In the genomic region with DNA sequence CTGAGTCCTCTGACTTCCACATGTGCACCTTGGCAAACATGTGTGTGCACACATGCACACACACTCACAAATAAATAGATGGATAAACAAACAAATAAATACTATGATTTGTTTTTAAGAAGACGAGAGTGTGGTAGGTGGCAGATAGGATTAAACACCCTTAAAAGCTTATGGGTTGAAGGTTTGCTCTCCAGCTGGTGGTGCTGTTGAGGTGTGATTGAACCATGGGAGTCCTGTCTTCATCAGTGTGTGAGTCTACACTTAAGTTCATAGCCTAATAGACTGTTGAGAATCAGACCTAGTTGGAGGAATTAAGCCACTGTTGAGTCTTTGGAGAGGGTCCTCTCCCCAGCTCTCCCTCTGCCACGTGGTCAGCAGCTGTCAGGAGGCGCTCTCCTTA, we compare ENCODE assay signal across 16 mouse cellular contexts. TPM values are rescaled to one million over a fixed set of nuclear protein-coding genes. Genes with fewer than 3 reads are reported as not detected.
DNase-seq lines count a peak whose midpoint lies in the region; ATAC-seq and TF ChIP-seq lines count a peak whose summit lies in the region.
"Had no signal": no experiment of that assay in that cellular context is flagged by ENCODE, and none has a peak within 500 bp of the region (broad histone marks: within the 10 kb centered on the region; RNA-seq: fewer than 3 reads in every experiment).

No protein-coding gene starts in this region.

- 71% methylated on average over 3 of the region's 3 CpGs for WGBS in forebrain, embryonic 11.5 days
- 77% methylated on average over 3 of the region's 3 CpGs for WGBS in forebrain, embryonic 16.5 days
- WGBS in kidney, embryonic 16.5 days: 66% methylated on average over 3 of the region's 3 CpGs
- 78% methylated on average over 3 of the region's 3 CpGs for WGBS in kidney, embryonic 14.5 days
- WGBS in midbrain, postnatal 0 days: 84% methylated on average over 3 of the region's 3 CpGs
- WGBS in midbrain, embryonic 15.5 days: 86% methylated on average over 3 of the region's 3 CpGs
- 72% methylated on average over 3 of the region's 3 CpGs for WGBS in stomach, embryonic 16.5 days

- no peak overlapping the region for H3K4me2 ChIP-seq in forebrain, embryonic 11.5 days (ENCODE audit: low read depth, low read length, severe bottlenecking)
- no peak overlapping the region for H3K4me2 ChIP-seq in forebrain, embryonic 16.5 days (ENCODE audit: low read length)
- H3K4me2 ChIP-seq in kidney, embryonic 16.5 days (replicated peaks; ENCODE audit: low read depth, low read length): no peak overlapping the region
- no peak overlapping the region for H3K4me2 ChIP-seq in kidney, embryonic 14.5 days (replicated peaks; ENCODE audit: low read depth, low read length)
- H3K4me2 ChIP-seq in midbrain, postnatal 0 days (ENCODE audit: low read depth, low read length, poor library complexity, severe bottlenecking): no peak overlapping the region
- H3K4me2 ChIP-seq in midbrain, embryonic 15.5 days: no peak overlapping the region
- H3K4me2 ChIP-seq in stomach, embryonic 16.5 days (ENCODE audit: low read depth, low read length): no peak overlapping the region
- H3K4me2 ChIP-seq: embryonic facial prominence, embryonic 12.5 days; forebrain, embryonic 15.5 days; limb, embryonic 15.5 days; midbrain, embryonic 12.5 days; neural tube, embryonic 13.5 days had no signal

- no peak overlapping the region for H3K27ac ChIP-seq in forebrain, embryonic 11.5 days (ENCODE audit: low read depth, low read length)
- H3K27ac ChIP-seq in forebrain, embryonic 16.5 days (ENCODE audit: low read length): no peak overlapping the region
- H3K27ac ChIP-seq in kidney, embryonic 16.5 days (ENCODE audit: low read length): peak overlapping the region; percentile 94; the same call in 1 of the 2 replicates
- no peak overlapping the region for H3K27ac ChIP-seq in kidney, embryonic 14.5 days (ENCODE audit: low read depth, low read length)
- no peak overlapping the region for H3K27ac ChIP-seq in midbrain, postnatal 0 days (ENCODE audit: low read depth, low read length)
- H3K27ac ChIP-seq in midbrain, embryonic 15.5 days: no peak overlapping the region
- H3K27ac ChIP-seq in stomach, embryonic 16.5 days (ENCODE audit: low read length): peak overlapping the region; percentile 98
- H3K27ac ChIP-seq: forebrain, embryonic 15.5 days; midbrain, embryonic 12.5 days; neural tube, embryonic 13.5 days had no signal

- no peak overlapping the region for H3K9ac ChIP-seq in forebrain, embryonic 11.5 days (ENCODE audit: low read length)
- no peak overlapping the region for H3K9ac ChIP-seq in forebrain, embryonic 16.5 days (replicated peaks; ENCODE audit: low read depth, low read length)
- H3K9ac ChIP-seq in kidney, embryonic 16.5 days (replicated peaks; ENCODE audit: low read length): no peak overlapping the region
- no peak overlapping the region for H3K9ac ChIP-seq in kidney, embryonic 14.5 days (ENCODE audit: low read depth, low read length)
- H3K9ac ChIP-seq in midbrain, postnatal 0 days (replicated peaks; ENCODE audit: low read length, poor library complexity, severe bottlenecking): no peak overlapping the region
- no peak overlapping the region for H3K9ac ChIP-seq in midbrain, embryonic 15.5 days
- no peak overlapping the region for H3K9ac ChIP-seq in stomach, embryonic 16.5 days (ENCODE audit: low read length)
- H3K9ac ChIP-seq: embryonic facial prominence, embryonic 12.5 days; forebrain, embryonic 15.5 days; limb, embryonic 15.5 days; midbrain, embryonic 12.5 days; neural tube, embryonic 13.5 days had no signal

- peak; percentile 49 for TF ChIP-seq CTCF in midbrain, postnatal 0 days (IDR thresholded peaks at IDR 0.05)

- no peak overlapping the region for H3K4me3 ChIP-seq in forebrain, embryonic 11.5 days (ENCODE audit: low read depth, low read length)
- no peak overlapping the region for H3K4me3 ChIP-seq in forebrain, embryonic 16.5 days (replicated peaks; ENCODE audit: low read length)
- no peak overlapping the region for H3K4me3 ChIP-seq in kidney, embryonic 16.5 days (ENCODE audit: low read length)
- H3K4me3 ChIP-seq in kidney, embryonic 14.5 days (ENCODE audit: low read length): no peak overlapping the region
- no peak overlapping the region for H3K4me3 ChIP-seq in midbrain, postnatal 0 days (ENCODE audit: low read depth, low read length)
- no peak overlapping the region for H3K4me3 ChIP-seq in midbrain, embryonic 15.5 days
- H3K4me3 ChIP-seq in stomach, embryonic 16.5 days (replicated peaks; ENCODE audit: low read length): no peak overlapping the region
- H3K4me3 ChIP-seq: embryonic facial prominence, embryonic 12.5 days; forebrain, embryonic 15.5 days; limb, embryonic 15.5 days; midbrain, embryonic 12.5 days; neural tube, embryonic 13.5 days had no signal

- ATAC-seq in forebrain, embryonic 11.5 days (replicated peaks; ENCODE audit: low FRiP score): no peak
- no peak for ATAC-seq in forebrain, embryonic 16.5 days
- ATAC-seq in kidney, embryonic 16.5 days (ENCODE audit: low FRiP score, low TSS enrichment): no peak
- no peak for ATAC-seq in kidney, embryonic 14.5 days (ENCODE audit: low FRiP score, low TSS enrichment)
- no peak for ATAC-seq in midbrain, postnatal 0 days (ENCODE audit: low FRiP score)
- ATAC-seq in midbrain, embryonic 15.5 days (replicated peaks): no peak
- ATAC-seq in stomach, embryonic 16.5 days (ENCODE audit: insufficient read depth, low FRiP score): no peak
- ATAC-seq: forebrain, embryonic 15.5 days had no signal

- H3K27me3 ChIP-seq in forebrain, embryonic 11.5 days (ENCODE audit: control insufficient read depth, insufficient read depth, low read length): no peaks in the 10 kb centered on the region
- no peaks in the 10 kb centered on the region; the same call in 1 of the 2 replicates for H3K27me3 ChIP-seq in forebrain, embryonic 16.5 days (replicated peaks; ENCODE audit: control insufficient read depth, insufficient read depth, low read length)
- no peaks in the 10 kb centered on the region for H3K27me3 ChIP-seq in kidney, embryonic 16.5 days (ENCODE audit: insufficient read depth, low read length)
- H3K27me3 ChIP-seq in kidney, embryonic 14.5 days (ENCODE audit: control insufficient read depth, insufficient read depth, low read length): no peaks in the 10 kb centered on the region
- no peaks in the 10 kb centered on the region for H3K27me3 ChIP-seq in midbrain, postnatal 0 days (ENCODE audit: insufficient read depth, low read length)
- no peaks in the 10 kb centered on the region for H3K27me3 ChIP-seq in midbrain, embryonic 15.5 days (replicated peaks)
- no peaks in the 10 kb centered on the region for H3K27me3 ChIP-seq in stomach, embryonic 16.5 days (ENCODE audit: control insufficient read depth, insufficient read depth, low read length)
- H3K27me3 ChIP-seq: embryonic facial prominence, embryonic 12.5 days; forebrain, embryonic 15.5 days; limb, embryonic 15.5 days; neural tube, embryonic 13.5 days had no signal

- DNase-seq in forebrain, embryonic 11.5 days (ENCODE audit: low spot score): peak; percentile 29
- DNase-seq in midbrain, postnatal 0 days (ENCODE audit: low spot score): no peak
- no peak for DNase-seq in left cerebral cortex, postnatal 4 days
- DNase-seq: heart, postnatal 14 days; lung, postnatal 14 days; thymus, adult 2 months had no signal

- intact Hi-C loops in left cerebral cortex, postnatal 4 days (cut with DNase I): no loop called here

- H3K9me3 ChIP-seq in forebrain, embryonic 11.5 days (ENCODE audit: control insufficient read depth, low read length): no peaks in the 10 kb centered on the region
- H3K9me3 ChIP-seq in forebrain, embryonic 16.5 days (ENCODE audit: control insufficient read depth, low read length): no peaks in the 10 kb centered on the region
- no peaks in the 10 kb centered on the region for H3K9me3 ChIP-seq in kidney, embryonic 16.5 days (ENCODE audit: low read length)
- H3K9me3 ChIP-seq in kidney, embryonic 14.5 days (ENCODE audit: control insufficient read depth, low read length): no peaks in the 10 kb centered on the region
- H3K9me3 ChIP-seq in midbrain, postnatal 0 days (ENCODE audit: low read length): no peaks in the 10 kb centered on the region
- H3K9me3 ChIP-seq in midbrain, embryonic 15.5 days: no peaks in the 10 kb centered on the region
- H3K9me3 ChIP-seq in stomach, embryonic 16.5 days (replicated peaks; ENCODE audit: control insufficient read depth, low read length): no peaks in the 10 kb centered on the region
- H3K9me3 ChIP-seq: embryonic facial prominence, embryonic 12.5 days; forebrain, embryonic 15.5 days; limb, embryonic 15.5 days; midbrain, embryonic 12.5 days; neural tube, embryonic 13.5 days had no signal

- peaks cover 12% of the 10 kb centered on the region for H3K4me1 ChIP-seq in forebrain, embryonic 11.5 days (replicated peaks; ENCODE audit: control insufficient read depth, insufficient read depth, low read length)
- peaks cover 12% of the 10 kb centered on the region for H3K4me1 ChIP-seq in forebrain, embryonic 16.5 days (replicated peaks; ENCODE audit: control insufficient read depth, insufficient read depth, low read length)
- H3K4me1 ChIP-seq in kidney, embryonic 16.5 days (ENCODE audit: insufficient read depth, low read length): peaks cover 59% of the 10 kb centered on the region
- peaks cover 45% of the 10 kb centered on the region for H3K4me1 ChIP-seq in kidney, embryonic 14.5 days (ENCODE audit: control insufficient read depth, insufficient read depth, low read length)
- no peaks in the 10 kb centered on the region; the same call in 1 of the 2 replicates for H3K4me1 ChIP-seq in midbrain, postnatal 0 days (ENCODE audit: insufficient read depth, low read length)
- H3K4me1 ChIP-seq in midbrain, embryonic 15.5 days: peaks cover 10% of the 10 kb centered on the region
- peaks cover 53% of the 10 kb centered on the region for H3K4me1 ChIP-seq in stomach, embryonic 16.5 days (ENCODE audit: control insufficient read depth, insufficient read depth, low read length)

- no peaks in the 10 kb centered on the region for H3K36me3 ChIP-seq in forebrain, embryonic 11.5 days (ENCODE audit: control insufficient read depth, insufficient read depth, low read length)
- no peaks in the 10 kb centered on the region for H3K36me3 ChIP-seq in forebrain, embryonic 16.5 days (ENCODE audit: control insufficient read depth, insufficient read depth)
- H3K36me3 ChIP-seq in kidney, embryonic 16.5 days (ENCODE audit: insufficient read depth, low read length): no peaks in the 10 kb centered on the region
- no peaks in the 10 kb centered on the region; the same call in 1 of the 2 replicates for H3K36me3 ChIP-seq in kidney, embryonic 14.5 days (ENCODE audit: control insufficient read depth, insufficient read depth, low read length)
- no peaks in the 10 kb centered on the region for H3K36me3 ChIP-seq in midbrain, postnatal 0 days (ENCODE audit: insufficient read depth, low read length)
- no peaks in the 10 kb centered on the region for H3K36me3 ChIP-seq in midbrain, embryonic 15.5 days (replicated peaks)
- H3K36me3 ChIP-seq in stomach, embryonic 16.5 days (ENCODE audit: control insufficient read depth, insufficient read depth, low read length): peaks cover 3% of the 10 kb centered on the region; the same call in 1 of the 2 replicates
- H3K36me3 ChIP-seq: embryonic facial prominence, embryonic 12.5 days; forebrain, embryonic 15.5 days; limb, embryonic 15.5 days; midbrain, embryonic 12.5 days; neural tube, embryonic 13.5 days had no signal

RNA-seq across cellular contexts. Expression of a gene that starts 38.6 kb away (rescaled TPM):
- 63.6 and 64.5 TPM in 2 replicates for polyA plus RNA-seq in forebrain, embryonic 11.5 days (2014; fragmentation: Nextera tagmentation; extraction: Ambion mirVana)
- polyA plus RNA-seq in forebrain, embryonic 16.5 days (2015; fragmentation: Nextera tagmentation; extraction: Ambion mirVana): 21.1 and 27.1 TPM in 2 replicates
- polyA plus RNA-seq in kidney, embryonic 16.5 days (2015; fragmentation: Nextera tagmentation; extraction: Ambion mirVana): 120 and 126 TPM in 2 replicates
- polyA plus RNA-seq in kidney, embryonic 14.5 days (2014; fragmentation: Nextera tagmentation; extraction: Ambion mirVana): 53.4 and 92.8 TPM in 2 replicates
- total RNA-seq in midbrain, postnatal 0 days (2014; rRNA removed): 23.2 and 25.8 TPM in 2 replicates
- 22.9 and 23.3 TPM in 2 replicates for polyA plus RNA-seq in midbrain, postnatal 0 days (2015; fragmentation: Nextera tagmentation; extraction: Ambion mirVana)
- 23.9 and 25.7 TPM in 2 replicates for polyA plus RNA-seq in midbrain, embryonic 15.5 days (2015; fragmentation: Nextera tagmentation; extraction: Ambion mirVana)
- 132 and 141 TPM in 2 replicates for polyA plus RNA-seq in stomach, embryonic 16.5 days (2015; fragmentation: Nextera tagmentation; extraction: Ambion mirVana)
- total RNA-seq in left cerebral cortex, postnatal 4 days (2021): 10 to 100 TPM; 25.6 to 26.8 TPM

Comparison
In these comparisons a context has a peak if more than half of its experiments do, and no peak if none do; other contexts are left out.
1. H3K27ac ChIP-seq: peak in kidney, embryonic 16.5 days (single experiment) and stomach, embryonic 16.5 days (single experiment); none in forebrain, embryonic 11.5 days (single experiment), forebrain, embryonic 16.5 days (single experiment), kidney, embryonic 14.5 days (single experiment), midbrain, postnatal 0 days (single experiment) and midbrain, embryonic 15.5 days (single experiment).